Mouse (Mus musculus) MEL (cell line): Measurements from ENCODE around the gene Fam98c.

ENCODE experiments used
- CTCF ChIP-seq, 3 experiments: IDR thresholded peaks in 2 of 3; conservative IDR thresholded peaks in 1 of 3; 2 replicates each; pipeline ENCODE4 v1.5.1; 2011 to 2012; ENCODE audit warnings: low read length in 3 of 3, low read depth in 2 of 3, mild to moderate bottlenecking in 2 of 3, improper control_type of control experiment in 1 of 3, inconsistent platforms in 1 of 3, mixed read lengths in 1 of 3, moderate library complexity in 1 of 3; ENCODE audit not compliant: control insufficient read depth in 1 of 3, insufficient read depth in 1 of 3, poor library complexity in 1 of 3, severe bottlenecking in 1 of 3
- EP300 ChIP-seq, 2 experiments: IDR thresholded peaks; 2 replicates each; pipeline ENCODE4 v1.6.1; 2011; ENCODE audit warnings: improper control_type of control experiment in 2 of 2, low read length in 2 of 2, low read depth in 1 of 2, mild to moderate bottlenecking in 1 of 2
- GATA1 ChIP-seq: IDR thresholded peaks from 2 replicates; pipeline ENCODE4 v1.6.1; 2011; ENCODE audit warnings: low read depth, low read length, improper control_type of control experiment
- KAT2A ChIP-seq: conservative IDR thresholded peaks from 2 replicates; pipeline ENCODE4 v1.6.1; 2012; ENCODE audit warnings: low read depth, low read length, improper control_type of control experiment, inconsistent platforms
- MAX ChIP-seq: IDR thresholded peaks from 2 replicates; pipeline ENCODE4 v1.6.1; 2011; ENCODE audit warnings: low read length, improper control_type of control experiment
- NRF1 ChIP-seq: IDR thresholded peaks from 2 replicates; pipeline ENCODE4 v1.6.1; 2014; ENCODE audit warnings: low read depth, mild to moderate bottlenecking, inconsistent platforms, low read length, improper control_type of control experiment, moderate library complexity; ENCODE audit not compliant: poor library complexity, insufficient read depth, severe bottlenecking
- POLR2A ChIP-seq, 2 experiments: IDR thresholded peaks; 2 replicates each; pipeline ENCODE4 v1.6.1; 2011 to 2012; ENCODE audit warnings: low read length in 2 of 2, mild to moderate bottlenecking in 2 of 2, control low read depth in 1 of 2, improper control_type of control experiment in 1 of 2, low read depth in 1 of 2, moderate library complexity in 1 of 2; ENCODE audit not compliant: control insufficient read depth in 1 of 2, insufficient read depth in 1 of 2, poor library complexity in 1 of 2
- POLR2AphosphoS5 ChIP-seq: IDR thresholded peaks from 2 replicates; pipeline ENCODE4 v1.6.1; 2012; ENCODE audit warnings: low read depth, borderline replicate concordance, mild to moderate bottlenecking, inconsistent platforms, low read length, moderate library complexity, mixed read lengths
- SIN3A ChIP-seq: IDR thresholded peaks from 2 replicates; pipeline ENCODE4 v1.6.1; 2012; ENCODE audit warnings: low read length, improper control_type of control experiment, inconsistent platforms
- SMC3 ChIP-seq: IDR thresholded peaks from 2 replicates; pipeline ENCODE4 v1.6.1; 2011; ENCODE audit warnings: low read depth, low read length, improper control_type of control experiment
- ZC3H11A ChIP-seq: IDR thresholded peaks from 2 replicates; pipeline ENCODE4 v1.6.1; 2012; ENCODE audit warnings: low read depth, mild to moderate bottlenecking, inconsistent platforms, low read length, improper control_type of control experiment

DNA sequence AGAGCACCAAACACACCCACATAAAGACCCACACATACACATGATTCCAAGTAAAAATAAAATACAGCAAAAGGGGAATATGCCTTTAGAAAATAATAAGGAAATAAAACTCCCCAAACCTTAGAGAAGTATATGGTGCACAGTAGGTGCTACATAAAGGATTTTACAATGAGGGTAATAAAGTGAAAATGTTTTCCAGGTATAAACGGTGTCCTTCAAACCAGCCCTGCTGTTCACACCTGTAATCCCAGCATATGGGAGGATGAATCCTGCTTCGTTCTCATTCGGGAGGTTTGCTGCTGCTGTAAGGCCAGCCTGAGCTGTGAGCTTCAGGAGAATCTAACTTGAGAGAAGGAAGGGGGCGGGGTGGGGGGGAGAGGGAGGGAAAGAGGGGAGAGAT lies 21.8 kb downstream of the Fam98c start:
- TF ChIP-seq CTCF (IDR thresholded peaks at IDR 0.05 in 2 of 3, conservative IDR thresholded peaks at IDR 0.05 in 1 of 3; ENCODE audit: control insufficient read depth in 1 of 3, insufficient read depth in 1 of 3, low read depth in 2 of 3, low read length in 3 of 3, poor library complexity in 1 of 3, severe bottlenecking in 1 of 3), result no peak
- TF ChIP-seq KAT2A, result no peak
- TF ChIP-seq ZC3H11A, result no peak
- no peak for TF ChIP-seq POLR2A (IDR thresholded peaks at IDR 0.05; ENCODE audit: control insufficient read depth in 1 of 2, insufficient read depth in 1 of 2, low read depth in 1 of 2, low read length in 2 of 2, poor library complexity in 1 of 2)
- TF ChIP-seq NRF1, result no peak
- TF ChIP-seq SIN3A, result no peak
- TF ChIP-seq EP300 (IDR thresholded peaks at IDR 0.05; ENCODE audit: low read depth in 1 of 2, low read length in 2 of 2), result no peak
- no peak for TF ChIP-seq GATA1
- no peak for TF ChIP-seq SMC3
- no peak for TF ChIP-seq MAX
- TF ChIP-seq POLR2AphosphoS5, result no peak
